Mouse (Mus musculus): ENCODE measurements around the gene Bmp2k.

- TF ChIP-seq EP300 (IDR thresholded peaks at IDR 0.05; ENCODE audit: low read depth): no peak
- no peak for TF ChIP-seq CTCF (IDR thresholded peaks at IDR 0.05; ENCODE audit: low read depth)
Observed at GRCm38 (mm10) chr5:97092970-97093369, 95.5 kb downstream of the Bmp2k start.
